Mouse (Mus musculus) embryonic facial prominence, embryonic 11.5 days (tissue): ENCODE measurements around the gene Uso1. TPM values are rescaled to one million over a fixed set of nuclear protein-coding genes. Genes with fewer than 3 reads are reported as not detected.

Experiments
- ATAC-seq: fragments of 200-750 bp; cut with Nextera tagmentation; replicated peaks from 2 replicates; pipeline ENCODE4 v1.8.0; 2017; ENCODE audit warnings: low read depth; ENCODE audit not compliant: insufficient number of reproducible peaks, low FRiP score, low TSS enrichment
- DNase-seq: peaks from one replicate; pipeline ENCODE4 v3.0.0-alpha.2; 2015; ENCODE audit warnings: low spot score
- H3K27ac ChIP-seq: fragments of 300-500 bp; sonication (generic); replicated peaks from 2 replicates; pipeline ENCODE4 v1.5.1; 2014; ENCODE audit warnings: mild to moderate bottlenecking, low read depth, low read length, control low read depth
- H3K27me3 ChIP-seq: fragments of 300-500 bp; sonication (generic); 2 replicates; pipeline ENCODE4 v1.6.1; 2014; ENCODE audit warnings: mild to moderate bottlenecking, low read length, moderate library complexity, mixed read lengths; ENCODE audit not compliant: control insufficient read depth, insufficient read depth
- H3K36me3 ChIP-seq: fragments of 300-500 bp; sonication (generic); replicated peaks from 2 replicates; pipeline ENCODE4 v1.6.1; 2014; ENCODE audit warnings: low read depth, mild to moderate bottlenecking, low read length, moderate library complexity, mixed read lengths; ENCODE audit not compliant: control insufficient read depth, insufficient read depth
- H3K4me1 ChIP-seq: fragments of 300-500 bp; sonication (generic); 2 replicates; pipeline ENCODE4 v1.6.1; 2014; ENCODE audit warnings: low read length, mixed read lengths; ENCODE audit not compliant: control insufficient read depth, insufficient read depth
- H3K4me2 ChIP-seq: fragments of 300-500 bp; sonication (generic); 2 replicates; pipeline ENCODE4 v1.6.1; 2014; ENCODE audit warnings: low read depth, mild to moderate bottlenecking, control low read depth, low read length, moderate library complexity
- H3K4me3 ChIP-seq: fragments of 300-500 bp; sonication (generic); 2 replicates; pipeline ENCODE4 v1.5.1; 2014; ENCODE audit warnings: low read depth, low read length, control low read depth
- H3K9ac ChIP-seq: fragments of 300-500 bp; sonication (generic); replicated peaks from 2 replicates; pipeline ENCODE4 v1.6.1; 2014; ENCODE audit warnings: mild to moderate bottlenecking, control low read depth, low read length
- H3K9me3 ChIP-seq: fragments of 300-500 bp; sonication (generic); replicated peaks from 2 replicates; pipeline ENCODE4 v1.6.1; 2016; ENCODE audit warnings: mild to moderate bottlenecking, low read length, inconsistent platforms, mixed read lengths; ENCODE audit not compliant: control insufficient read depth
- WGBS: fragments of 180-500 bp; shearing (Covaris S2); extraction: QIAGEN DNeasy Blood & Tissue Kit; methylation state at CpG from one replicate; pipeline ENCODE4 v1.1.7; 2014; 5-methylcytosine and 5-hydroxymethylcytosine counted together
- polyA plus RNA-seq: library from polyadenylated mRNA; unstranded; fragments of >200 nt; fragmentation: Nextera tagmentation; extraction: Ambion mirVana; gene quantifications from 2 replicates; pipeline ENCODE4 v1.2.1, GENCODE M21; 2014

Gene Uso1
- polyA plus RNA-seq, 1 experiment from 2014 or later, result 26.0 TPM

DNA sequence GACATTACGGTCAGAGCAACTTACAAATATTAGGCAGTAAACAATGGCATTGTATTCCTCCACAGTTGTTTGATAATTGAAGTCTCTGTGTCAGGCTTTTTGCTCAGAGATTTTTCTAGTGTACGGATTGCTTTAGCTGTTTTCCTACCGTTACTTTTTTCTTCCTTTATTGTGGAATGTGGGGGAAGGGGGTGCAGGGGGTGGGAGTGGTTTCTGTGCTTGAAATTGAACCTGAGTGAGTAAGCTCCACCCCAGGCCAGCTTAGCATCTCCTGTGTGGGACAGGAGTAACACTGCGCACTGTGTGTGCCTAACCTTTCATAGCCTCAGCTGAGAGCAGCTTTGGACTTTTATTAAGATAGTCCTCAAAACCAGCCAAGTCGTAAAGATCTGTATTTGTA is 4.0 kb downstream of the Uso1 start:
- Histone ChIP-seq H3K4me1 (no peaks in the 10 kb centered on the region), H3K4me3 (no peak overlapping the region), H3K9ac (no peak overlapping the region), H3K9me3 (no peaks in the 10 kb centered on the region), H3K27ac (no peak overlapping the region), H3K36me3 (no peaks in the 10 kb centered on the region), H3K4me2 (no peak overlapping the region), H3K27me3 (no peaks in the 10 kb centered on the region)
- 80% methylated on average over 5 of the region's 5 CpGs for WGBS
- DNase-seq, result no peak
- no peak for ATAC-seq

DNA sequence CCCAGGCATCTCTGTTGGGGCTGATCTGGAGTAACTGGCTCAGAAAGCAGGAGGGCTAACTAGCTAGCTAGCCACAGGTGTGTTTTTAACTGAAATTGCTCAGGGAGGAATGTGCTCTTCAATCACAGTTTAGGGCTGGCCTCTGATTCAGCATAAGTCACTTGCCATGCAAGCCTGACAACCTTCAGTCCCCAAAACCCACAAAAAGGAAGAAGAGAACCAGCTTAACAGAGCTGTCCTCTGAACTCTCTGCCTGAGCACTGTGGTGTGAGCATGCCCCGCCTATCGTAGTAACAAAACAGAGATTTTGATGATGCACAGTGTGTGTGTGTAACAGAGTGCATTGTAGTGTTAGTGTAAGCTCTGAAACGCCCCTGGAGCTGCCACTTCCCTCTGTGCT is 4.7 kb downstream of the Uso1 start:
- Histone ChIP-seq H3K4me1 (no peaks in the 10 kb centered on the region), H3K4me2 (no peak overlapping the region), H3K9me3 (no peaks in the 10 kb centered on the region), H3K27ac (no peak overlapping the region), H3K27me3 (no peaks in the 10 kb centered on the region), H3K9ac (no peak overlapping the region), H3K36me3 (no peaks in the 10 kb centered on the region), H3K4me3 (no peak overlapping the region)
- DNase-seq, result no peak
- 91% methylated on average over 3 of the region's 3 CpGs for WGBS
- no peak for ATAC-seq

DNA sequence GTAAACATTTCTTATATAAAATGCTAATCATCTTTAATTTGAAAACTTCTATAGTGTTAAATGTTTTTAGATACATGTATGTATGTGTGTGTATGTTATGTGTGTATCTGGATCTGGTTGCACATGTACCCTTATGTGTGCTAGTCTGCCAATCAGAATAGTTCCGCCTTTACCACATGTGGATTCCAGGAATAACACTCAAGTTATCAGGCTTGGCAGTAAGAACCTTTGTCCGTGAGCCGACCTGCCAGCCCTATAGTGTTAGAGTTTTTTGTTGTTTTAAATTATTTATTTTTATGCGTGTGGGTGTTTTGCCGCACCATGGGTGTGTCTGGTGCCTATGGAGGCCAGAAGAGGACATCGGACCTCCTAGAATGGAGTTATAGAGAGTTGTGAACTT is 5.9 kb downstream of the Uso1 start:
- Histone ChIP-seq H3K27me3 (no peaks in the 10 kb centered on the region), H3K9me3 (no peaks in the 10 kb centered on the region), H3K36me3 (no peaks in the 10 kb centered on the region), H3K27ac (no peak overlapping the region), H3K4me2 (no peak overlapping the region), H3K4me3 (no peak overlapping the region), H3K4me1 (no peaks in the 10 kb centered on the region), H3K9ac (no peak overlapping the region)
- ATAC-seq (no peak), DNase-seq (no peak)
- 95% methylated on average over 6 of the region's 6 CpGs for WGBS

DNA sequence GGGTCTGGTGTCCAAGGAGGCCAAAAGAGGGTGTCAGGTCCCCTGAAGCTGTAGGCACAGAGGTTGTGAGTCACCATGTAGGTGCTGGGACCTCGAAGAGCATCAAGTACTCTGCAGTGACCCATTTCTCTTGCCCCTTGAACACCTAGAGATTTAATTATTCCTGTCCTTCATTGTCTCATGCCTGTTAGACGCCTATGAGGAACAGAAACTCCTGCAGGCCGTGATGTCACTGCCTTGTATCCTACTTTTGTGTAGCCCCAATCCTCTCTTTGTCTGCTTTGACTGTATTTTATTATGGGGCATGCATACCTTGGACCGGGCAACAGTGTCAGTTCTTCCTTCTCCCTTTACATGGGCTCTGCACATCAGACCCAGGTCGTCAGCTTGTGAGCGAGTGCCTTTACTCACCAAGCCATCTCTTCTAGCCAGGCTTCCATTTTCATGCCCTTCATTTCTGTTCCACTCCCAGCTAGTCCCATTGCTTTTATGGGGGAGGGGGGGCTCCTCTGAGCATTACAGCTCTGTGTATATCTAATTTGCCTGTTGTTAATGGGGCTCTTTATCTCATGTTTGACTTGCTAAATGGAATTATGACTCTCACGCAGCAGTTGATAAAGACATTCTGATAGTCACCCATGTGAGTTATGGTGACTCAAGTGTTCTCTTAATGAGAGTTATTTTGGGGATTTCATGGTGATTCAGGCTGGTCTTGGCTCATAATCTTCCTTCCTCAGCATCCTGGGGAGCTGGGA is 7.4 kb downstream of the Uso1 start:
- ATAC-seq, result no peak
- H3K4me2 ChIP-seq, result no peak overlapping the region
- H3K27ac ChIP-seq, result no peak overlapping the region
- no peaks in the 10 kb centered on the region for H3K27me3 ChIP-seq
- no peaks in the 10 kb centered on the region for H3K4me1 ChIP-seq
- no peak for DNase-seq
- H3K36me3 ChIP-seq, result no peaks in the 10 kb centered on the region
- H3K9ac ChIP-seq, result no peak overlapping the region
- no peak overlapping the region for H3K4me3 ChIP-seq
- WGBS, result 95% methylated on average over 7 of the region's 7 CpGs
- no peaks in the 10 kb centered on the region for H3K9me3 ChIP-seq

DNA sequence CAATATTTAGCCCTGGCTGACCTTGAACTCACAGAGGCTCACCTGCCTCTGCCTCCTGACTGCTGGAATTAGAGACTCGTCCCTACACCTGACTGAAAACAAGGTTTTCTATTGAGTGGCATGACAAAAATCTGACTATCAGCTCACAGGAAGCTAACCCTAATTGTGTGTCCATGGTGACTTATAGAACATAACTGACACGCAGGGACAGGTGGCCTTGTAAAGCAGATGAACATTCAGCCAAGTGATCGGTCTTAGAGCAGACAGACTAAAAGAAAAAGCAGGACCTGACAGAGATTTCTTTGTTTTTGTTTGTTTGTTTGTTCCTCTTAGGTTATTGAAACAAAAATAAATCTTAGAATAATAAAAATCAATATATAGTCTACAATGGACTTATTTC is 10.5 kb downstream of the Uso1 start:
- no peak overlapping the region for H3K4me2 ChIP-seq
- H3K4me1 ChIP-seq, result no peaks in the 10 kb centered on the region
- no peak for ATAC-seq
- no peak overlapping the region for H3K27ac ChIP-seq
- H3K9me3 ChIP-seq, result no peaks in the 10 kb centered on the region
- H3K4me3 ChIP-seq, result no peak overlapping the region
- DNase-seq, result no peak
- H3K9ac ChIP-seq, result no peak overlapping the region
- no peaks in the 10 kb centered on the region for H3K36me3 ChIP-seq
- no peaks in the 10 kb centered on the region for H3K27me3 ChIP-seq
- 88% methylated on average over 3 of the region's 3 CpGs for WGBS

DNA sequence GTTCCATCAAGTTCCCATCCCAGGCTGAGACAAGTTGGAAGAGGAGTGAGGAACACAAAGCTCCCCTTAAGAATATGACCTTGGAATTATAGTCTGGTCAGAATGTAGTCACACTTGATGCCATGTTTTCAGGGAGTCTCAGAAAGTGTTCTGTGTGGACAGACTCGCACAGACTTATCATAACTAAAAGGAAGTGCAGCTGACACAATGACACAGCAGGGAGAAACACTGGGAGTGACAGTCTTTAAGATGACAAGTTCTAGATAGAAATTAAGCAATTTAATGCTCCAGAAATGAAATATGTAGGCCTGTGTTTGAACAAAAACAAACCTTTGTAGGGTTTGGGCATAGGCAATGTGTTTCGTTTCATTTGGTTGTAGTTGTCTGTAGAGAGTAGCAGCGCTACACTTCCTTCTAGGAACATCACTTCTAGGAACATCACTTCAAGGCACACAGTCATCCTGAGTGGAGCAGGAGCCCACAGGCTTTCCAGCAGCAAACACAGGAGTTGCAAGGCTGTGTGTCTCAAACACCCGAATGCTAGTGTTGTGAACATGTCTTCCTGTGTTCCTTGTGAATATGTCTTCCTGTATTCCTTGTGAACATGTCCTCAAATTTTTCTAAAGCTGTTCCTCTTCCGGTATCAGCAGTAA is 11.7 kb downstream of the Uso1 start:
- Histone ChIP-seq H3K4me3 (no peak overlapping the region), H3K9ac (no peak overlapping the region), H3K27me3 (no peaks in the 10 kb centered on the region), H3K9me3 (no peaks in the 10 kb centered on the region), H3K4me2 (no peak overlapping the region), H3K36me3 (no peaks in the 10 kb centered on the region; the same call in 1 of the 2 replicates), H3K4me1 (no peaks in the 10 kb centered on the region), H3K27ac (no peak overlapping the region)
- DNase-seq (no peak), ATAC-seq (no peak)
- 91% methylated on average over 5 of the region's 5 CpGs for WGBS

DNA sequence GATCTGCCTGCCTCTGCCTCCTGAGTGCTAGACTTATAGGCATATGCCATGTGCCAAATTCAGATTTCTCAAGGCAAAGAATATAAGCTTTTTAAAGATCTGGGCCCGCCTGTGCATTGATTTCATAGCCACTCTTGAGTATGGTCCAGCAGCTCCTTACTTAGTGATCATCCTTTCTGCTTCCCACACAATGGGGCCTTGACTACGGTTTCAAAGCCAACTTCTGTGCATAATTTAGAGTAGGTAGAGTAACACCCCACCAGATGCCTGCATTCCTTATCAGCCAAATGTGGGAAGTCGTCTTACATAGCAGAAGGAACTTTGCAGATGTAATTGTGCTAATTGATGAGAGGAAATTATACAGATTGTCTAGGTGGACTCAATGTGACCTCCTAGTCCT is 17.1 kb downstream of the Uso1 start:
- ATAC-seq, result no peak
- Histone ChIP-seq H3K4me3 (no peak overlapping the region), H3K36me3 (no peaks in the 10 kb centered on the region; the same call in 1 of the 2 replicates), H3K27me3 (no peaks in the 10 kb centered on the region), H3K27ac (no peak overlapping the region), H3K9me3 (no peaks in the 10 kb centered on the region), H3K9ac (no peak overlapping the region), H3K4me1 (no peaks in the 10 kb centered on the region), H3K4me2 (no peak overlapping the region)
- WGBS, result 82% methylated on average over 3 of the region's 3 CpGs
- DNase-seq, result no peak

DNA sequence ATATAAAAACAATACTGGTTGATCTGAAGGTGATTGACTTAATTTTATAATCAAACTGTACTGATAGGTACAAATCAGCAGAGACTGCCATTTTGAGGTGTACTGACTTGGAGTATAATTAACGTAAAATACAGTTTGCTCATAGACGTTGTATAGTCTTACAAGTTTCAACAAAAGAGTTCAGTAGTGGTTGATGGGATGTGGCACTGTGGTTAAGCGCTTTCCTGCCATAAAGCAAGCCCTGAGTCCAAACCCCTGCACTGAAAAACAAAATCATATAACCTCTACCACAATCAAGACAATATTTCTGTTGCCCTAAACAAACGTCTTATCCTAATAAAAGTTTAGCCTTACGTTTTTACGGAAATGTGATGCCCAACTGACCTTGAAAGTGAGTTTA is 28.2 kb downstream of the Uso1 start:
- no peaks in the 10 kb centered on the region; the same call in 1 of the 2 replicates for H3K36me3 ChIP-seq
- H3K4me2 ChIP-seq, result no peak overlapping the region
- no peak overlapping the region for H3K27ac ChIP-seq
- no peak overlapping the region for H3K9ac ChIP-seq
- no peak for DNase-seq
- no peaks in the 10 kb centered on the region for H3K9me3 ChIP-seq
- WGBS, result 86% methylated on average over 6 of the region's 6 CpGs
- H3K4me3 ChIP-seq, result no peak overlapping the region
- H3K27me3 ChIP-seq, result no peaks in the 10 kb centered on the region
- H3K4me1 ChIP-seq, result no peaks in the 10 kb centered on the region
- ATAC-seq, result no peak
